Mouse (Mus musculus) retina, embryonic 14.5 days (tissue): Measurements from ENCODE around the gene Chic2.

Experiments used
- DNase-seq: peaks from one replicate; pipeline ENCODE4 v3.0.0-alpha.2; 2015; ENCODE audit warnings: low spot score

The Chic2 gene

DNA sequence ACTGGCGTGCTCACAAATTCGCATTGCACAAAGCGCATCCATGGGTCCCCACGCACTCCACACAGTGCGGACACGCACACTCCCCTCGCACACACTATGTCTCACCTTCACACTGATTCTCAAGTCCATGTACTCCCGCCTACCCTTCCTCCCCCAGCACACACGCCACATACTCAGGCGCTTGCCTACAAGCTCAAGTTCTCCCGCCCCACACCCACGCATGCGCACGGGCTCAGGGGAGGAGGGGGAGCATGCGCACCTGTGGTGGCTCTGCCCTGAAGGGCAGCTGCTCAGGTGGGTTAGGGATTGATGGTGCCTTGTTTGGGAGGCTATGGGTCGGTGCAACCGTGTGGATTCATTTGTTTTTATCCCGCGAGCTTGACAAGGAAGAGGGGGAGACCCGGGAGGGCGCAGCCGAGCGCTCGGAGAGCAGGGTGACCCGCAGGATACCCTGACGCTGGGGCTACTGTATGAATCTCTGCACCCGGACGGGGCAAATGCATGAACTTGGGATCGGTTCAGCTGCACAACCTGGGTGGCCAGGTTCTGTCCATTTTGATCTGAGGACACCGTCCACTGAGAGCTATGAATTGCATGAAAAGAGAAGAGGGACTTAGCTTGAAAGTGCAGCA lies 22.7 kb upstream of the Chic2 start:
- DNase-seq, result peak; percentile 62

DNA sequence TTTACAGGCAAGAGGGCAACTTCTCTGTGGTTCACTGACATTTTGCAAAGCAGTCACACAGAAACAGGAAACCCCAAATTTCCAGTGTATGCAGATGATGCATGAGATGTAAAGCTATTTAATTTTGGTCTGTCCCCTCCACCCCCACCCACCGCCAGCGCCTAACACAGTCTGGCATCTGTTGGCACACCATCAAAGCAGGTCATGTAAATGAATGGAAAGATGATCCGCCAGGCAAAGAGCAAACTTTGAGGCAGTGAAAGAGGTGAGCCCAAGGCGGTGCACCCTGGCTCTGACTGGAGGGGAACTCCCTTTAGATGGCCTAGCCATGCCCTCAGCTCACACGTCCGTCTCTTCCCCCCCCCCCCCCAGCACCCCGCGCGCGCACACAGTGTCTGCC lies 22.1 kb upstream of the Chic2 start:
- DNase-seq, result no peak

- peak; percentile 43 for DNase-seq
Measured at GRCm38 (mm10) chr5:75063177-75063576, 18.6 kb upstream of the Chic2 start.

DNA sequence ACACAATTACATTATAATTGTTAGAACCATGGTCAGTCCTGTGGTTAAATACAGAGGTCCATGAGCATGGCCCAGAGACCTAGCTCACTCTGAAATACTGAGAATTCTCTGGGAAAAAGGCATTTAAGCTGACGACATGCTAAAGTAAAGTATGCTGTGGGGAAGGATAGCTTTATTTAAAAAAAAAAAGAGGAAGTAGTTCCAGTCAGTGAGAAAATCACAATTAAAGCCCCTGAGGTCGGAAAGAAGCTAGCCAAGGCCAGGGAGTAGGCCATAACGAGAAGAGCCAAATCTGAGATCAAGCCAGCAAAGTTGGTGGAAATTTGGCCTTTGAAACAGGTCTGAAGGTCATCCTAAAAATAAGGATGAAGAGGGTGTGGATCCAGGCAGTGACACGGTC lies 6.5 kb upstream of the Chic2 start:
- no peak for DNase-seq

DNA sequence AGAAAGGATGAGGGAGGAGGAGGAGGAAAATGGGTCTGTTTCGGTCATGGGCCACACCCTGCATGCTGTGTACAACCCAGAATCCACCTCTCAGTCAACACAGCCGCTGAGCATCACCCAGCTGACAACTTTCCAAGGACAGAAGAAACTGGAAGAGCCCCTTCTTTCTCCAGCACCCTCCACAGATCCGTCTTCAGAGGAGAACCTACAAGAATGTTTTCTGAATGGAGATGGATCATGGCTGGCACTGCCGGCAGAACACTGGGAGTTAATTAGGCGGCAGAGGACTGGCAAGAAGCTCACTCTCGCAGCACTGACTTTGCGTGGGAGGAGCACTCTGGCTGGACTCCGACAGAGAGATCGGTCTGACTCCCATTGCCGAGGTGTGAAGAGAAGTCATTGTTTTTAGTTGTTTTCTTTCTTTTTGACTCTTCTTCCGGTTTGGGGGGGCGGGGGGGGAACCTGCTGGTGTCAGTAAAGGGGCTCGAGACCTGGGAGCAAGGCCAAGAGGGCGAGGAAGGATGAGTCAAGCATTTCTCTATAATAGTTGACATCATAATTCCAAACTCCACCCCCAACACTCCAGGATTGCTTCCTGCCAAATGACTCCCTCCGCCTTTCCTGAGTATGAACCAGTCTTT lies 2.2 kb upstream of the Chic2 start:
- DNase-seq, result no peak

DNA sequence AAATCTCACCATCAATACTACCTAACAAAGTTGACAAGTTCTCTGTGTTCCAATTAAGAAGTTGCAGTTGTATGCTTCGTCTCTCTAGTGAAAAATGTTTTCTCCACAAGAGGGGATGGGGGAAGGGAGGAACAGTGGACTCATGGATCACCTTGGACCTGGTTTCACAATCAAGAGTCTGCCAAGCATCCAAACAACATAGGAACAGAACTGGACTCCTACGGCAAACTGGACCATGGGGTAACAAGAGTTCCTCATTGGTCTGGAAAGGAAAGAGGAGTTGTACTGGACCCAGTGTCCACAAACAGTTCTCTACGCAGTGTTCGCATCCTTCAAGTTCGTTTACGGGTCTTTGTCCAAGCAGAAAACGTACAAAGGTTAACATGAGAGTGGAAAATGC lies 797 bp upstream of the Chic2 start:
- DNase-seq, result no peak

GRCm38 (mm10) chr5:75043621-75044301 lies 813 bp downstream of the Chic2 start:
- peak; percentile 27 for DNase-seq

DNA sequence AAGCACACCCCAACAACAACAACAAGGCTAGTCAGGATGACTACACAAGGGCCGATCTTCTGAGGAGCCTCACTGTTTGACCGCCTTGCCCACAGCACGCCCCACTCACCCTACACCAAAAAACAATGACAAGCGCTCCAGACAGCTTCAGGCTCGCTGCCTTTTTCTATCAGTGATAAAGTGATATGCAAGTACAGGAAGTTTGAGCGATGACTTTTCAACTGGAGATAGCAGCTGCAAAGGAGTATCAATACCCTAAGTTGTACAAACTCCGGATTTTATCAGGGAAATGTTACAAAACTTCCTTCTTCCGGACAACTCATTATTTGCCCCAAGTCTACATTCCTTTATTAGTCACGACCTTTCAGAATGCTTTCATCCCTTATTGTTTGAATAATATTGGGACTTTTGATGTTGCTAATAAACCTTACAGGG lies 1.5 kb downstream of the Chic2 start:
- DNase-seq, result no peak

- no peak for DNase-seq
Measured at GRCm38 (mm10) chr5:75039307-75039706, 5.3 kb downstream of the Chic2 start.

DNA sequence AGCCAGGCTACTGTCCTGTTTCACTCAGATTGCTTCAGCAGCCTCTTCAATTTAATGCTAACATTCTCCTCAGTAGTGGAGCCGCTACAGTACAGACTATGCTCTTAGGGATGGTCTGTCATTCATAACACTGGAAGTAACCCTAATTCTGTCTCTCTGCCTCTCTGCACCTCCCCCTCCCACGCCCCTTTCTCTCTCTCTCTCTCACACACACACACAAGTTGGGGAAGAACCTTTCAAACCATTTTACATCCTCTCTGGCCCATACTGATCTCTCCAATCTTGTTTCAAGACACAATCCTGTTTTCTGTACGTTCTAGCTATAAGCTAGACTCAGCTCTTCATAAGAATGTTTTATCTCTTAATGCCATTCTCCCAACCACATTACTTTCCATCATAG lies 9.1 kb downstream of the Chic2 start:
- no peak for DNase-seq

DNA sequence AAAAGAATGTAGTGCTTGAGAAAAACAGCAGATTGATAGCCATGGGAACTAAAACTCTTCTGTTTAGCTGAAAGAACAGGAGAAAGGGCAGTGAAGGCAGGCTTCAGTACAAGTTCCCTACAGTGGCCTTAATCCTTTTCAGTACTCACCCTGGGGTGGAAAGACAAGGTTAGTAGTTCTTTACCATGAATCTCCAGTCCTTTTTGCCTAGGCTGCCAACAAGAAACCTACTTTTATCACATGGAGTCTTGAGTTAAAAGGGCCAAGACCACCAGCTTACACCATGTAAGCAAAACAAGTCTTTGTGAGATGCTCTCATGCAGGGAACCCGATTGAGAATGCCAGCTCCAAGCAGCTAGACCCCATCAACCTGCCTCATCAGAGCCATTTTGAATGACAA lies 29.8 kb downstream of the Chic2 start:
- DNase-seq, result no peak

DNA sequence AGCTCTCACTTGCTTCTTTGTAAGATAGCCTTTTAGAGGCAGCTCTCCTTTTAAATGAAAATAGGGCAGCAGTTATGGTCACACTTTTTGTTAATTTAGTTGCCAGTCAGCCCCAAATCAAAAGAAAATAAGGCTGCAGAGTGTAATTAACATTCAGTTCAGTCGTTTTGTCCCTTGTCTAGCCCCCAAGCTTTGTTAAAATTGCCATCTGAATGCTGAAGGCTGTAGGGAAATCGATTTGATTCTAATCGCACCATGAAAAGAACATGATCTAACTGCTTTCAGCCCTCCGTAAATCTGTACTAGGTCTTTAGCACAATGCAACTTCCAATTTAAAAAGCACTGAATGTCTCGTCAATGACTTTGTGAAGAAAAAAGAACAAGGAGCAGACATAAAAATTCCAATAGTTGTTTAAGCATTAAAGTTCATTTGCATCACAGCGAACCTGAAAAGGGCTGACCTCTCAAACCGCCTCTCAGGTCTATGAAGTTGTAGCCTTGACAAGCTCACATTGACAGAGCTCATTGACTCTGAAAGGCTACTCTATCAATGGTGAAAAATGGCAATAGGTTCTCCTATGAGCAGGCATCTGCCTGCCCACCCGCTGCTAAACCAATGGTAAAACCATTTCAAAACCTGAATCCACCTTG lies 31.7 kb downstream of the Chic2 start:
- peak; percentile 16 for DNase-seq

- peak; percentile 8 for DNase-seq
Measured at GRCm38 (mm10) chr5:75011985-75012738, 32.4 kb downstream of the Chic2 start.

GRCm38 (mm10) chr5:75004755-75005154 lies 39.8 kb downstream of the Chic2 start:
- no peak for DNase-seq

GRCm38 (mm10) chr5:75002109-75002508 lies 42.5 kb downstream of the Chic2 start:
- DNase-seq, result no peak

GRCm38 (mm10) chr5:74998716-74999512 lies 45.7 kb downstream of the Chic2 start:
- DNase-seq, result peak; percentile 70

GRCm38 (mm10) chr5:74994947-74995346 lies 49.6 kb downstream of the Chic2 start:
- no peak for DNase-seq

DNA sequence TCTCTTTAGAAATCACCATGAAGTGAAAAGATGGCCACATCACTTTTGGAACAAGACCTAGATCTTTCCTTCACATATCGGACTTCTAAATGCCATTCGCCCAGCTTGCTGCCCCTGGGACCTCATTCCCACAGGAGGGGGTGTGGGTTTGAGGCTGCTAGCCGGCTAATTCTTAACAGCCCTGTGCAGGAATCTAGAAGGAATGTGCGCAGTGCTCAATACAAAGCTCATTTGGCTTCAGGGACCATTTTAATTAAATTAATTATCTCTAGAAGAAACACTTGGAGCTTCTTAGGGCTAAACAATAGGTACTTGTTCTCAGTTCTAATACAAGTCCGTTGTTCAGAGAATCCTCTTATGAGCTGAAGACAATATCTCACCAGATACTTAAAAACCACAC lies 60.5 kb downstream of the Chic2 start:
- peak; percentile 73 for DNase-seq

DNA sequence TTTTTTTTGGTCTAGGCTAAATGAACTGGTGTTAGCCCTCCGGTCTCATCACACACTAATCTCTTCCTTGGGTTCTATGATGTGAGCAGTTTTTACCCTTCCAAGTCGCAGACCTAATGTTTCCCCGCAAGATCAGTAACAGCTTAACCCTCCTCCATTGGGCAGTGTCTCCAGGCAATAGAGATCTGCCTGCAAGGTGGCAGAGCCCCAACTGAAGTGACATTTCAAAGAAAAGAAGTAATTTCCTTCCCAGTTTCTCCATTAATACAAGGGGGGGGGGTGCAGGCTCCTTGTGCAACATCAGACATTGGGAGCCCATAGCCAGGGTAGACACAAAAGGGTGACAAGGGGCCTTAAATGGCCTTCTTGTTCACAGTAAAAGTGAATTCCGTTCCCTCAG lies 64.0 kb downstream of the Chic2 start:
- no peak for DNase-seq

GRCm38 (mm10) chr5:74980154-74980553 lies 64.4 kb downstream of the Chic2 start:
- no peak for DNase-seq

- no peak for DNase-seq
Measured at GRCm38 (mm10) chr5:74979586-74979985, 65.0 kb downstream of the Chic2 start.
